Mouse (Mus musculus): ENCODE results near the gene Rgl1.

GRCm38 (mm10) chr1:152681116-152681515 lies 85.0 kb downstream of the Rgl1 start:
- TF ChIP-seq EP300 (IDR thresholded peaks at IDR 0.05; ENCODE audit: low read depth) (no peak), CTCF (IDR thresholded peaks at IDR 0.05; ENCODE audit: low read depth) (no peak)
